ENCODE assay signal across 8 mouse cellular contexts in the genomic region with DNA sequence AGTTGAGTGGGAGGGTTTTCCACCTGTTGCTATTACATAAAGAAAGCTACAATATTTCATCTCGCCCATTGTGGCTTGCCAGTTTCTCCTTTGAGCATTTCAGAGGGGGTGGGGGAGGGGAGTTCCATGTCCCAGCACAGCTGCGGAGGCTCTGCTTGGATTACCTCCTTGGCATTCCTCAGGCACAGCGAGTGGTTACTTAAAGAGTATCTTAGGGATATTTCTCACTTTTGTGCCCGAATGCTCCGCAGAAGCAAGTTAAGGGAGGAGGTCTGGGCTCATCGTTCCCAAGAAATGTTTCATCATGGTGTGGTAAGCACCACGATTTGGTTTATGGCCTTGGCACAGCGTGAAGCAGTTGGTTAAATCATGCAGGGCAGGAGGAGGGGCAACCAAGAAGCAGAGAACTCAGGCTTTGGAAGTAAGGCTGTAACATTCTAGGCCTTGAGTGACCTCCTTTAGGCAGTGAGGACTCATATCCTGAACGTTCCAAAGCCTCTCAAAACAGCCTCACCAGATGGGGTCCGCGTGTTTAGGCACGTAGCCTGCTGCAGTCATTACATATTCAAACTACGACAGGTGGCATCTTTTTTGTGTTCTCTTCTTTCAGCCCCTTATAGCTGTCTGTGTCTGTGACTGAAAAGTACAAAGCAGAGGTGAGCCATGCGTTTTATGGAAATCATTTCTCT. TPM values are rescaled to one million over a fixed set of nuclear protein-coding genes. Genes with fewer than 3 reads are reported as not detected.
DNase-seq lines count a peak whose midpoint lies in the region.

No protein-coding gene starts in this region.

- peak; percentile 18 for DNase-seq in adrenal gland, adult 8-10 months
- DNase-seq in adrenal gland, postnatal 25 days, result no peak
- peak; percentile 10 for DNase-seq in ovary, postnatal 14 days (ENCODE audit: low spot score)
- DNase-seq in ovary, postnatal 10 days (ENCODE audit: low spot score), result no peak
- peak; percentile 16 to 18 for DNase-seq in kidney, adult 8-10 months
- DNase-seq in skeletal muscle tissue, adult 2 months (ENCODE audit: low read depth, low spot score), result peak; percentile 44
- no peak for DNase-seq in cerebellum, postnatal 10 days
- DNase-seq in adipocyte (ENCODE audit: low spot score), result no peak

RNA-seq across cellular contexts. Expression of gene Mylip, which starts 43.9 kb away (rescaled TPM):
- 10 to 100 TPM in 3 of 4 experiments, 1 to 10 TPM in 1; 8.3 to 13.3 (median 12.2) TPM for total RNA-seq in adrenal gland, adult 8-10 months (2022)
- total RNA-seq in adrenal gland, postnatal 25 days (2021), result 7.6 and 10.0 TPM in 2 replicates

Comparison
In these comparisons a context has a peak if more than half of its experiments do, and no peak if none do; other contexts are left out.
1. DNase-seq: peak in adrenal gland, adult 8-10 months (single experiment), ovary, postnatal 14 days (single experiment), kidney, adult 8-10 months (2 of 2) and skeletal muscle tissue, adult 2 months (single experiment); none in adrenal gland, postnatal 25 days (single experiment), ovary, postnatal 10 days (single experiment), cerebellum, postnatal 10 days (0 of 2) and adipocyte (single experiment).